Mouse (Mus musculus): ENCODE measurements around the gene Ankrd12.

Gene Ankrd12

DNA sequence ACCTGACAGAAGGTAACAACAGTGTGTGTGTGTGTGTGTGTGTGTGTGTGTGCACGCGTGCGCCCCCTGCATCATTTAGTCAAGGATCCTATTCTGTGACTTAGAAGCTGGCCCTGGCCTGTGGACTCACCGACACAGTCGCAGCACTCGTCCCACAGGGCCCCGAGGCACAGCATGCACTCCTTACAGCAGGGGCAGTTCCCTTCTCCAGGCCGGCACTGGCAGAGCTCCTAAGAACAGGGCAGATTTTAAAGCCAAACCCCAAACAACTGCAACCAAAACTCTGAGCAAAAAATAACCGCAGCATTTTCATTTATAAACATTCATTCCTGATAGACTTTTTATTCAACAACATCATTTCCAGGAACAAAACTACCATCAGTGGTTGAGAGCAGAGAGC, 139.2 kb downstream of the Ankrd12 start:
- no peak for DNase-seq (ENCODE audit: inconsistent age in 2 of 2, low spot score in 1 of 2)

DNA sequence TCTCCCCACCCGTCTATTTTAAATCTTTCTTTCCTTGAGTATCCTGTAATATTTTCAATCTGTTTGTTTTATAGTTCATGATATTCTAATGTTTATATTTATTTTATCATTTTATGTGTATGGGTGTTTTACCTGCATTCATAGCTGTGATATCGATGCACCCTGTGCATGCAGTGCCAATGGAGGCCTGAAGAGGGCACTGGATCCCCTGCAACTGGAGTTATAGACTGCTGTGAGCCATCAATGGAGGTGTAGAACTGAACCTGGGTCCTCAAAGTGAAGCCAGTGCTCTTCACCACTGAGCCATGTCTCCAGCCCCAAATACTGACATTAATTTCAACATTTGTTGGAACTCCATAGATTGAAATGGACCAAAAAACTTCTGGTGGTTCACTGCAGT, 143.1 kb downstream of the Ankrd12 start:
- no peak for DNase-seq (ENCODE audit: inconsistent age in 2 of 2, low spot score in 1 of 2)

DNA sequence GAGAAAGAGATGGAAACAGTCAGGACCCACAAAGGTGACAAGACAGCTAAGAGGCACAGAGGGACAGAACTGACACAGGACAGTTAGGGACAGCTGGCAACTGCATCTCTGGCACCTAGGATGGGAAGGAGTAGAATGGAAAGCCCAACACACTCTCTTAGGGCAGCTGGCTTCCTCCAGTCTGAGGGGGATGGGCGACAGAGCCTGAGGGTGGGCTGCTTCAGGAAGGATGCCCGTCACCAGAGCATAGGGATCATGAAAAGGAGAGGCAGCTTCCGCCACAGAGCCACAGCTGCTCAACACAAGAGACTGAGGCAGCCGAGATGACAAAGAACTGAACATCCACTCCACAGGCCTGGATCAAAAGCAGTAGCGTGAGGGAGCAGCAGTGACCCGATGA, 145.4 kb downstream of the Ankrd12 start:
- no peak for DNase-seq (ENCODE audit: inconsistent age in 2 of 2, low spot score in 1 of 2)

DNA sequence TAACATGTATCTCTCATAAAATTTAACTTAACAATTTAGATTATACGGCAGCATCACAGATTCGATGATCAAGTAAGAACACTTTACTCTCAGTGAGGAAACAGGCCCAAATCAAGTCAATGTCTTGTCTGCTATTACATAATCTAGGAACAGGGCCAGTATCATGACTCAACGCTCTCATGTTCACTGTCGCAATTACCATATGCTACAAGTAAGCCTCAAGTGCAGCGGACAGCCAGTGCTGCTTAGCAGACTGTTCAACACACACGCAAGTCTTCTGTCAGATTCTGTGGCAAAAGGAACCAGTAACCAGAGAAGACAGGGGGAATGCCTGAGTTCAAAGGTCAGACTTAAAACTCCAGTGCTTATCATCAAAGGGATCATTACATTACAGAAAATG, 145.9 kb downstream of the Ankrd12 start:
- peak; percentile 73 to 94 for DNase-seq (ENCODE audit: inconsistent age in 2 of 2, low spot score in 1 of 2)

DNA sequence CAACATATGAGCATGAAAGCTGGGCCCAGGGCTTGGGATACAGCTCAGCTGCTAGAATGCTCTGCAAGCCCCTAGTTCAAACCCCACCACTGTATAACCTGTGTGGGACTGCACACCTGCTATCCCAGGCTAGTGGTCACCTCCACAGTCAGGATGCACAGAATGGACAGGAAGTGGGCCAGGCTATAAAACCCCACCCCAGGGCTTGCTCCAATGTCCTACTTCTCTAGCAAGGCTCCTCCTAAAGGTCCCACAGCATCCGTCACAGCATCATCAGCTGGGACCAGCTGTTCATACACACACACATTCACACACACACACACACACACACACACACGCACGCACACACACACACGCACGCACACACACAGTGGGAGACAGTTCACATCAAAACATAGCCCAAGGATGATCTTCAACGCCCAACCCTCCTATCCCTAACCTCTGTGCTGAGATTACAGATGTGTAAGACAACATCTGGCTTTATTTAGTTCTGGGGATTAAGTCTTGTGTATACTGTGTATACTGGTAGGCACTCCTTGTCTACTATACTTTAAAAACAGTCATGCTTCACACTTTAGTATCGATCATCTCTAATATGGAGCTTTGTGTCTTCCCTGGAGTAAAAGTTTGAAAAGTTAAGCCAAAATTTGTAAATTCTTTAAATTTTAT, 146.6 kb downstream of the Ankrd12 start:
- DNase-seq (ENCODE audit: inconsistent age in 2 of 2, low spot score in 1 of 2), result no peak

DNA sequence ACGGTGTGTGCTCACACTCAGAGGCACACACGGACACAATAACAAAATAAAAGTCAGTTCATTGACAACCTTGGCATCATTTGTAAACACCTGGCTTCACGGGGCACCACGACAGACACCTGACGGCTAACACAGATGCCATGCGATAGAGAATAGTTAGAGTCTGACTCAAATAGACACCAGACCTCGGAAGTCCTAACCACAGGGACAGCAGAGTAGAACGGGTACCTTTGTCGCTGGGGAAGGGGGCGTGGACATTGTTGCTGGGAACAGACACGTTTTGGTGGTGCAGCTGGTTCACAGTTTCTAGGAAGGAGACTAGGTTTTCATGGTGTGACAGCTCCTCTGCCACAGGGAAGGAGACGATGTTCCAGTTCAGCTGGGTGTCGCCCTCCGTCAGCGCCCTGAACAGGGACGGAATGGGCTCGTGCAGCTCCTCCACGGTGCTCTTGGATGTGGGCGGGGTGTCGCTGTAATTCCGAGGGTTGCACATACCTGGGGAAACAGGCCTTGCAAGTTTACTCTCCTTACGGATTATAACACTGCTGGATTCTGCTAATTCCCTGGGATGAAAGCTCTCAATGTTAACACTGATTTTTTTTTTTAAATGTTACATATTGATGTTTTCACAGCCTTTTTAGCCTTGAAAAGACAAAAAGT, 147.4 kb downstream of the Ankrd12 start:
- DNase-seq (ENCODE audit: inconsistent age in 2 of 2, low spot score in 1 of 2), result peak in 1 of 2 experiments; percentile 41

DNA sequence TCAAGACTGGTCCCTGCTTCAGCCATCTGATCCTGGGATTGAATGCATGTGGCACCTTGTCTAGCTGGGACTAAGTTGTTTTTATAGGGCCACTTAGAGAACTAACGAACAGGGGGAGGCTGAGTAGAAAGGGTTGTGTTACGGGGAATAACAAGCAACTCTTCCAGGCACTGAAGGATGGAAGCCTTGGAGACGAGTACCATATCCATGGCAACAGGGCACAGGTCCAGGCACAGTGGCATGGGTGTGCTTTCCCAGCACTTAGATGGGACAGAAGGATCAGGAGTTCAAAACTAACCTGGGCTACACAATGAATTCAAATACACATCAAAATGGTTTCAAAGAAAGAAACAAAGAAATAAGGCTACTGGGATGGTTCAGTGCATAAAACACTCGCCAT, 149.8 kb downstream of the Ankrd12 start:
- DNase-seq (ENCODE audit: inconsistent age in 2 of 2, low spot score in 1 of 2), result no peak

DNA sequence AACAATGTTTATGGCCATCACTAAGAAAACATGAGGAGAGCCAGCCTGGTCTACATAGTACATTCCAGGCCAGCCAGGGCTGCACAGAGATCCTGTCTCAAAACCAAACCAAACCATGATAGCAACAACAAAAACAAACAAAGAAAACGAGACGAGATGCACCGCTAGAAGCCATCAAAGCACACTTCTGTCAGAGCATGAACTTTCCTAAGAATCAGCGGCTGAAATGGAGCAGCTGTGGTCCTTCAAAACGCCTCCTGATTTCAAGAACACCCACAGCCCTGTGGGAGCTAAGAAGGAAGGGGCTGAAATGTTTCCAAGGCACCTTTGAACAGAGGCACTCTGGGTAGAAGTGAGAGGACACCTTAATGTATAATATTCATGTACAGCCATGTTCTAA, 152.7 kb downstream of the Ankrd12 start:
- DNase-seq (ENCODE audit: inconsistent age in 2 of 2, low spot score in 1 of 2), result no peak

DNA sequence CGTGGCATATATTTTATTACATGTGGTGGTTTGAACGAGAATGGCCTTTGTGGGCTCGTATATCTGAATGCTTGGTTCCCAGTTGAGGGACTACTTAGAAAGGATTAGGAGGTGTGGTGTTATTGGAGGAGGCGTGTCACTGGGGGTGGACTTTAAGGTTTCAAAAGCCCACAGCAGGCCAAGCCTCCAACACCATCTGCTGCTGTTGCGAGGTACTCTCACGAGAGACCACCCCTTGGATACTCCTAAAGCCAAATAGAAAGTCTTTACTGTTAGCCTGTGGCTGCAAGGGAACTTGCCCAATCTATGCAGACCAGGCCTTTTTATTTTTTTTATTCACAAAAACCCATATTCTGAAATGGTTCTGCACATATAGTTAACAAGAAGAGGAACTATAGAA, 154.9 kb downstream of the Ankrd12 start:
- DNase-seq (ENCODE audit: inconsistent age in 2 of 2, low spot score in 1 of 2), result no peak

DNA sequence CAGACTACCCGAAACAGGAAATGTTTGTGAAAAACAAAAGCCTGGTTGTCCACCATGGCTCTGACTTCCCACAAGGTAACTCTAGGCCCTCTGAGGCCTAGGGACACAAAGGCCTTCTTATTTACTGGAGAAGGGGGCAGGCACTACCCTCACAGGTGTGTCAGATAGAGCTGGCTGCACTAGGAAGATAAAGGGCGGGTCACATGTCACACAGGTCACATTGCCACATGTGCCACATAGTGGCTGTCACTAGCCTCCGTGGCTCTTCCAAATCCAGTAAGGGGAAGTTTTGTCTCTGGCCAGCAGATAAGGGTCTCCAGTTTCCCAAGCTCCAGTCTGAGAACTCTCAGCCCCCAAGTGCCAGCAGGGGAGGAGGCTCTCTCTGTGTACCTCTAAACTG, 157.7 kb downstream of the Ankrd12 start:
- no peak for DNase-seq (ENCODE audit: inconsistent age in 2 of 2, low spot score in 1 of 2)

DNA sequence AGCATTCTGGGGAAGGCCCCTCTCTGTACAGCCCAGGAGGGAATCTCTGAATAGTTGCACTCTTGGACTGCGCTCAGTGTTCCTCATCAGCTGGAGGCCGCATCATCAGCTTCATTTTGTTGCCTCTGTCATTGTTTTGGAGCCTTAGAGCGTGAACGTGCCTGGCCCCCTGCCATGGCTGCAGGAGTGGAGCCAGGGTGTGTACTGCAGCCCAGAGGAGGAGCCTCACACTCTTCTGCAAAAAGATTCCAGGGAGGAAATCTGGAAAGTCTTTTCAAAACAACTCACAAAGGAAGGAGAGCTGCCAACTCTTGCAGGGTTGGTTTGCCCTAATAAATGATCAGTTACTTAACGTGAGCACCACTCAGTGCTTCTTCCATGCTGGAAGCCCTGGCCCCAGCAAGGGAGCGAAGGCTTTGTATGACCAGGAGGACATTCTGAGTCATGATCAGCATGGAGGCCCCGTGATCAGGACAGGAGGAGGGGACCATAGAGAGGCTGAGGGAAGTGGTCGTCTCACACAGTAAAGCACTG, 160.7 kb downstream of the Ankrd12 start:
- peak; percentile 40 to 75 for DNase-seq (ENCODE audit: inconsistent age in 2 of 2, low spot score in 1 of 2)

All from adrenal gland, adult (tissue).